Comparison of ENCODE assay signal across 10 mouse cellular contexts in the genomic region with DNA sequence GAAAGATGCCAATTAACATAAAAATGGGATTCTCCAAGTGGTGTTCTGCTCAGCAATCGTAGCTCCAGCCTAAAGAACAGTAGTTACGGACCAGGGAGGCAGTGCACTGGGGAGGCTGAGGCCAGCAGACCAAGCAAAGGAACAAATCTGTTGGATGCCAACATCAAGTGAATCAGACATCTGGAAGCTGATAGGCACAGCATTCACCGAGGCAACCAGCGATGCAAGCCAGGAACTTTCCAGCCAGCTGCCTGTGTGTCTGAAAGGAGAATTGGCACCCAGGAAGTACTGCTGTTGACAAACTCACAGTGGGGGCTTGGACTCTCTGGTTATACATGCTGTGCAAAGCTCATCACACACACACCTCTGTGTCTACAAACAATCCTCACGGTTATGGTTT.
DNase-seq lines count a peak whose midpoint lies in the region; ATAC-seq lines count a peak whose summit lies in the region.
"Had no signal": no experiment of that assay in that cellular context is flagged by ENCODE, and none has a peak within 500 bp of the region (broad histone marks: within the 10 kb centered on the region; RNA-seq: fewer than 3 reads in every experiment).

No protein-coding gene starts in this region.

- no peaks in the 10 kb centered on the region for H3K9me3 ChIP-seq in intestine, embryonic 16.5 days (ENCODE audit: control insufficient read depth, low read length)
- H3K9me3 ChIP-seq: liver, embryonic 12.5 days had no signal

- no peak for ATAC-seq in intestine, embryonic 16.5 days
- ATAC-seq: liver, embryonic 12.5 days had no signal

- peak; percentile 46 for DNase-seq in embryo, embryonic 10 days (ENCODE audit: low spot score)
- no peak for DNase-seq in embryo, embryonic 9.5 days (ENCODE audit: extremely low spot score)
- peak; percentile 32 to 52 for DNase-seq in left cerebral cortex, postnatal 14 days (ENCODE audit: low spot score in 2 of 2)
- no peak for DNase-seq in left cerebral cortex, adult 11 months (ENCODE audit: low spot score)
- peak; percentile 2 for DNase-seq in adipocyte (ENCODE audit: low spot score)
- peak; percentile 40 to 50 for DNase-seq in layer of hippocampus, adult 8-10 months (ENCODE audit: low spot score in 2 of 2)
- DNase-seq in kidney, postnatal 4 days: no peak

- WGBS in intestine, embryonic 16.5 days: 83% methylated on average over 5 of the region's 5 CpGs

- intact Hi-C loops in left cerebral cortex, postnatal 14 days (cut with DNase I): no loop called here

- H3K27me3 ChIP-seq in intestine, embryonic 16.5 days (replicated peaks; ENCODE audit: control insufficient read depth, insufficient read depth, low read length): no peaks in the 10 kb centered on the region
- H3K27me3 ChIP-seq: liver, embryonic 12.5 days had no signal

- no peaks in the 10 kb centered on the region for H3K36me3 ChIP-seq in intestine, embryonic 16.5 days (ENCODE audit: control insufficient read depth, insufficient read depth, low read length)

- H3K4me1 ChIP-seq in intestine, embryonic 16.5 days (ENCODE audit: control insufficient read depth, insufficient read depth, low read length): peaks cover 4% of the 10 kb centered on the region; the same call in 1 of the 2 replicates
- H3K4me1 ChIP-seq: liver, embryonic 12.5 days had no signal

- H3K4me2 ChIP-seq in intestine, embryonic 16.5 days (ENCODE audit: low read depth, low read length): no peak overlapping the region
- H3K4me2 ChIP-seq: liver, embryonic 12.5 days had no signal

- no peak overlapping the region for H3K9ac ChIP-seq in intestine, embryonic 16.5 days (ENCODE audit: low read depth, low read length)
- H3K9ac ChIP-seq: liver, embryonic 12.5 days had no signal

- H3K27ac ChIP-seq in intestine, embryonic 16.5 days (ENCODE audit: low read length): no peak overlapping the region
- H3K27ac ChIP-seq: kidney, postnatal 0 days; liver, embryonic 12.5 days had no signal

- no peak overlapping the region for H3K4me3 ChIP-seq in intestine, embryonic 16.5 days (ENCODE audit: low read length)
- H3K4me3 ChIP-seq: liver, embryonic 12.5 days had no signal

Comparison
In these comparisons a context has a peak if more than half of its experiments do, and no peak if none do; other contexts are left out.
1. DNase-seq: peak in embryo, embryonic 10 days (single experiment), left cerebral cortex, postnatal 14 days (2 of 2), adipocyte (single experiment) and layer of hippocampus, adult 8-10 months (2 of 2); none in embryo, embryonic 9.5 days (single experiment), left cerebral cortex, adult 11 months (single experiment) and kidney, postnatal 4 days (0 of 2).